Mouse (Mus musculus) midbrain, embryonic 14.5 days (tissue): ENCODE data around the gene Ptprb. TPM values are rescaled to one million over a fixed set of nuclear protein-coding genes. Genes with fewer than 3 reads are reported as not detected.

ENCODE experiments used
- ATAC-seq: fragments of 200-750 bp; cut with Nextera tagmentation; 2 replicates; pipeline ENCODE4 v1.8.0; 2017; ENCODE audit warnings: moderate number of reproducible peaks, moderate library complexity; ENCODE audit not compliant: low FRiP score, low TSS enrichment
- DNase-seq: peaks from one replicate; pipeline ENCODE4 v3.0.0-alpha.2; 2015
- H3K27ac ChIP-seq: fragments of 300-500 bp; sonication (generic); replicated peaks from 2 replicates; pipeline ENCODE4 v1.5.1; 2014; ENCODE audit warnings: mild to moderate bottlenecking, low read depth, low read length, moderate library complexity
- H3K27me3 ChIP-seq: fragments of 300-500 bp; sonication (generic); 2 replicates; pipeline ENCODE4 v1.6.1; 2014; ENCODE audit warnings: low read length, control low read depth, mixed read lengths; ENCODE audit not compliant: control insufficient read depth, insufficient read depth
- H3K36me3 ChIP-seq: fragments of 300-500 bp; sonication (generic); 2 replicates; pipeline ENCODE4 v1.6.1; 2014; ENCODE audit warnings: low read length, control low read depth; ENCODE audit not compliant: control insufficient read depth, insufficient read depth
- H3K4me1 ChIP-seq: fragments of 300-500 bp; sonication (generic); 2 replicates; pipeline ENCODE4 v1.6.1; 2014; ENCODE audit warnings: mild to moderate bottlenecking, antibody characterized with exemption, low read length, control low read depth; ENCODE audit not compliant: control insufficient read depth, insufficient read depth
- H3K4me2 ChIP-seq: fragments of 300-500 bp; sonication (generic); 2 replicates; pipeline ENCODE4 v1.6.1; 2014; ENCODE audit warnings: mild to moderate bottlenecking, low read length, moderate library complexity
- H3K4me3 ChIP-seq: fragments of 300-500 bp; sonication (generic); replicated peaks from 2 replicates; pipeline ENCODE4 v1.5.1; 2014; ENCODE audit warnings: low read depth, low read length
- H3K9ac ChIP-seq: fragments of 300-500 bp; sonication (generic); replicated peaks from 2 replicates; pipeline ENCODE4 v1.6.1; 2014; ENCODE audit warnings: mild to moderate bottlenecking, low read length, moderate library complexity
- H3K9me3 ChIP-seq: fragments of 300-500 bp; sonication (generic); 2 replicates; pipeline ENCODE4 v1.6.1; 2016; ENCODE audit warnings: low read length, control low read depth, mixed read lengths; ENCODE audit not compliant: control insufficient read depth
- WGBS: fragments of 180-500 bp; shearing (Covaris S2); extraction: QIAGEN DNeasy Blood & Tissue Kit; methylation state at CpG from one replicate; pipeline ENCODE4 v1.1.7; 2014; 5-methylcytosine and 5-hydroxymethylcytosine counted together
- polyA plus RNA-seq: library from polyadenylated mRNA; unstranded; fragments of >200 nt; fragmentation: Nextera tagmentation; extraction: Ambion mirVana; gene quantifications from 2 replicates; pipeline ENCODE4 v1.2.1, GENCODE M21; 2014

The Ptprb gene
- polyA plus RNA-seq, 1 experiment from 2014 or later = 3.7 TPM

GRCm38 (mm10) chr10:116286697-116287344, 11.5 kb downstream of the Ptprb start:
- ATAC-seq (no peak), DNase-seq (no peak)
- Histone ChIP-seq H3K27me3 (no peaks in the 10 kb centered on the region), H3K9ac (no peak overlapping the region), H3K4me1 (no peaks in the 10 kb centered on the region), H3K27ac (no peak overlapping the region), H3K4me3 (no peak overlapping the region), H3K9me3 (no peaks in the 10 kb centered on the region), H3K4me2 (no peak overlapping the region), H3K36me3 (no peaks in the 10 kb centered on the region)
- 92% methylated on average over 7 of the region's 7 CpGs for WGBS

- Histone ChIP-seq H3K4me1 (no peaks in the 10 kb centered on the region), H3K9ac (no peak overlapping the region), H3K27ac (no peak overlapping the region), H3K4me2 (no peak overlapping the region), H3K9me3 (no peaks in the 10 kb centered on the region), H3K36me3 (no peaks in the 10 kb centered on the region), H3K27me3 (no peaks in the 10 kb centered on the region), H3K4me3 (no peak overlapping the region)
- ATAC-seq (no peak), DNase-seq (no peak)
- WGBS = 83% methylated on average over 9 of the region's 9 CpGs
Measured at GRCm38 (mm10) chr10:116288130-116288529, 12.8 kb downstream of the Ptprb start.

- no peak for DNase-seq
- no peaks in the 10 kb centered on the region for H3K27me3 ChIP-seq
- H3K4me3 ChIP-seq = no peak overlapping the region
- WGBS = 85% methylated on average over 4 of the region's 4 CpGs
- no peak overlapping the region for H3K9ac ChIP-seq
- H3K36me3 ChIP-seq = no peaks in the 10 kb centered on the region
- H3K4me1 ChIP-seq = no peaks in the 10 kb centered on the region
- no peaks in the 10 kb centered on the region for H3K9me3 ChIP-seq
- no peak overlapping the region for H3K27ac ChIP-seq
- ATAC-seq = no peak
- H3K4me2 ChIP-seq = no peak overlapping the region
Measured at GRCm38 (mm10) chr10:116290483-116290882, 15.2 kb downstream of the Ptprb start.

- Histone ChIP-seq H3K4me1 (no peaks in the 10 kb centered on the region), H3K36me3 (no peaks in the 10 kb centered on the region), H3K9me3 (no peaks in the 10 kb centered on the region), H3K9ac (no peak overlapping the region), H3K27me3 (no peaks in the 10 kb centered on the region), H3K27ac (no peak overlapping the region), H3K4me3 (no peak overlapping the region), H3K4me2 (no peak overlapping the region)
- DNase-seq = no peak
- WGBS = 83% methylated on average over 8 of the region's 8 CpGs
- no peak for ATAC-seq
Measured at GRCm38 (mm10) chr10:116291153-116291755, 15.9 kb downstream of the Ptprb start.

GRCm38 (mm10) chr10:116296439-116296838, 21.1 kb downstream of the Ptprb start:
- Histone ChIP-seq H3K9me3 (no peaks in the 10 kb centered on the region), H3K27ac (no peak overlapping the region), H3K9ac (no peak overlapping the region), H3K27me3 (peaks cover 8% of the 10 kb centered on the region), H3K36me3 (no peaks in the 10 kb centered on the region), H3K4me3 (no peak overlapping the region), H3K4me1 (peaks cover 5% of the 10 kb centered on the region), H3K4me2 (no peak overlapping the region)
- DNase-seq = no peak
- WGBS = 89% methylated on average over 4 of the region's 4 CpGs
- no peak for ATAC-seq

- Histone ChIP-seq H3K36me3 (no peaks in the 10 kb centered on the region), H3K4me3 (no peak overlapping the region), H3K4me2 (no peak overlapping the region), H3K27me3 (peaks cover 15% of the 10 kb centered on the region), H3K27ac (no peak overlapping the region), H3K9ac (no peak overlapping the region), H3K9me3 (no peaks in the 10 kb centered on the region), H3K4me1 (peaks cover 9% of the 10 kb centered on the region)
- DNase-seq = no peak
- ATAC-seq = no peak
- WGBS = 88% methylated on average over 12 of the region's 12 CpGs
Measured at GRCm38 (mm10) chr10:116297854-116298253, 22.5 kb downstream of the Ptprb start.

GRCm38 (mm10) chr10:116300824-116301223, 25.5 kb downstream of the Ptprb start:
- Histone ChIP-seq H3K36me3 (no peaks in the 10 kb centered on the region), H3K4me3 (peak overlapping the region; percentile 43), H3K4me1 (peaks cover 9% of the 10 kb centered on the region), H3K9me3 (no peaks in the 10 kb centered on the region), H3K9ac (peak overlapping the region; percentile 42), H3K27me3 (peaks cover 15% of the 10 kb centered on the region), H3K27ac (no peak overlapping the region), H3K4me2 (peak overlapping the region; percentile 95)
- WGBS = 16% methylated on average over 7 of the region's 7 CpGs
- ATAC-seq = no peak
- DNase-seq = no peak

- Histone ChIP-seq H3K36me3 (no peaks in the 10 kb centered on the region), H3K9ac (peak overlapping the region; percentile 42), H3K4me2 (peak overlapping the region; percentile 95), H3K4me1 (peaks cover 9% of the 10 kb centered on the region), H3K27me3 (peaks cover 15% of the 10 kb centered on the region), H3K27ac (no peak overlapping the region), H3K9me3 (no peaks in the 10 kb centered on the region), H3K4me3 (peak overlapping the region; percentile 43)
- under 1% methylated on average over 36 of the region's 36 CpGs for WGBS
- ATAC-seq = peak; percentile 43; the same call in 1 of the 2 replicates
- peak; percentile 72 for DNase-seq
Measured at GRCm38 (mm10) chr10:116301258-116301657, 25.9 kb downstream of the Ptprb start.

- Histone ChIP-seq H3K27me3 (peaks cover 15% of the 10 kb centered on the region), H3K27ac (no peak overlapping the region), H3K9ac (no peak overlapping the region), H3K36me3 (no peaks in the 10 kb centered on the region), H3K4me1 (peaks cover 9% of the 10 kb centered on the region), H3K4me2 (no peak overlapping the region), H3K9me3 (no peaks in the 10 kb centered on the region), H3K4me3 (no peak overlapping the region)
- DNase-seq (no peak), ATAC-seq (no peak)
- 95% methylated on average over 4 of the region's 4 CpGs for whole genome bisulfite sequencing
Measured at GRCm38 (mm10) chr10:116304355-116304754, 29.0 kb downstream of the Ptprb start.
